Mouse (Mus musculus): ENCODE measurements around the gene Trim47. TPM values are rescaled to one million over a fixed set of nuclear protein-coding genes. Genes with fewer than 3 reads are reported as not detected.
A peak's percentile ranks its signal among the peaks of the same experiment; 100 is the strongest.

The Trim47 gene
- polyA plus RNA-seq, 1 experiment from 2014 or later, result 4.7 TPM

DNA sequence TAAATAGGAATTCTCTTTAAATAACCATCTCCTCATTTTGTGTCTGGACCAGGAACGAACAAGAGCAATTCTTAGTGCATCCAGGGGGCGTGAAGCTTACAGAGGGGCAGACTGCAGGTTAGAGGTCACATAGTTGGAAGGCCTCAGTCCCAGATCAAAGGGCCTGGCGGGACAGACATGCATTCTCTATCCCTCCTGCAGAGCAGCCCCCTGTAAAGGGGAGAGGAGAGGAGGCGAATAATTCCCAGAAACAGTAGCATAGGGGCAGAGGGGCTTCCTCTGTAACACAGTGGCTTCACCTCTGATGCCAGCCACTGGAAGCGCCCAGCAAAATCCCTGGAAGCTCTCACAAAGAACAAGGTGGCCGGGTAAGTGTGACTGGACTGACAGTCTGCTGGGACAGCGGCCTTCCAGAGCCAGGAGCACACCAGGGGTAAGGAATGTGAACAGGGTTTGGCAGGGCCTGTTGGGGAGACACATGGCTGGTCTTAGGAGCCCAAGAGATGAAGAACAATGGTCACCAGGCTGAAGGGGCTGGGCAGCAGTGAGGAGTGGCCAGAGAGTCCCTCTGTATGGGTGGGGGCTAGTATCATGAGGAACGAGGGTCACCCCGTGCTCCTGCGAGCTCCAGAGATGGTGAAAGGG lies 48.2 kb downstream of the Trim47 start:
- peak overlapping the region; percentile 55; the same call in 1 of the 2 replicates for H3K4me2 ChIP-seq (replicated peaks)
- WGBS, result 14% methylated on average over 10 of the region's 10 CpGs
- H3K4me1 ChIP-seq, result peaks cover 16% of the 10 kb centered on the region
- peak overlapping the region; percentile 61 for H3K27ac ChIP-seq (replicated peaks)
- ATAC-seq (ENCODE audit: low FRiP score, low read depth), result no peak
- no peak overlapping the region for H3K4me3 ChIP-seq
- no peaks in the 10 kb centered on the region for H3K9me3 ChIP-seq
- no peaks in the 10 kb centered on the region for H3K27me3 ChIP-seq
- peaks cover 49% of the 10 kb centered on the region for H3K36me3 ChIP-seq
- 0 out of 2 replicates have a peak overlapping the region, but pooled peaks have one; percentile 37 for H3K9ac ChIP-seq (replicated peaks)

DNA sequence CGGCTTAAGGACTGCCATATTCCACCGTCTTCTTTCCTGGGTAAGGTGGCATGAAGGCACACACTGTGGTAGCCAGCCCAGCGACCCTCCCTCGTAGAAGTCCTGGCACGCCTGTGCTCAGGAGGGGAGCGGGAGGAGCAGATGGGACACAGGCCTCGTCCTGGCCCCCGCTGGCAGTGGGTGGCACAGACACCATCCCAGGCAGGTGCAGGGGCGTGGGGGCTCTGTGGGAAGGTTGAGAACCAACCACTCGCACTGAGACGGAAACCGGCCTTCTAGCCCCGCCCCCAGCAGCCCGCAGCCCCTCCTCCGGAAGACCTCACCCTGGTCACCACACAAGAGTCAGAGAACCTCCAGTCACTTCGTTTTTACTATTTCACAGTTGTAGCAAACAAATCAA lies 48.8 kb downstream of the Trim47 start:
- H3K36me3 ChIP-seq, result peaks cover 43% of the 10 kb centered on the region
- no peaks in the 10 kb centered on the region for H3K9me3 ChIP-seq
- peak overlapping the region; percentile 43 for H3K27ac ChIP-seq (replicated peaks)
- WGBS, result 10% methylated on average over 16 of the region's 16 CpGs
- peak overlapping the region; percentile 55 for H3K4me2 ChIP-seq (replicated peaks)
- H3K9ac ChIP-seq (replicated peaks), result peak overlapping the region; percentile 37; the same call in 1 of the 2 replicates
- ATAC-seq (ENCODE audit: low FRiP score, low read depth), result 0 out of 2 replicates have a peak, but pooled peaks have one; percentile 50
- H3K4me1 ChIP-seq, result peaks cover 16% of the 10 kb centered on the region
- no peaks in the 10 kb centered on the region for H3K27me3 ChIP-seq
- H3K4me3 ChIP-seq, result peak overlapping the region; percentile 32

DNA sequence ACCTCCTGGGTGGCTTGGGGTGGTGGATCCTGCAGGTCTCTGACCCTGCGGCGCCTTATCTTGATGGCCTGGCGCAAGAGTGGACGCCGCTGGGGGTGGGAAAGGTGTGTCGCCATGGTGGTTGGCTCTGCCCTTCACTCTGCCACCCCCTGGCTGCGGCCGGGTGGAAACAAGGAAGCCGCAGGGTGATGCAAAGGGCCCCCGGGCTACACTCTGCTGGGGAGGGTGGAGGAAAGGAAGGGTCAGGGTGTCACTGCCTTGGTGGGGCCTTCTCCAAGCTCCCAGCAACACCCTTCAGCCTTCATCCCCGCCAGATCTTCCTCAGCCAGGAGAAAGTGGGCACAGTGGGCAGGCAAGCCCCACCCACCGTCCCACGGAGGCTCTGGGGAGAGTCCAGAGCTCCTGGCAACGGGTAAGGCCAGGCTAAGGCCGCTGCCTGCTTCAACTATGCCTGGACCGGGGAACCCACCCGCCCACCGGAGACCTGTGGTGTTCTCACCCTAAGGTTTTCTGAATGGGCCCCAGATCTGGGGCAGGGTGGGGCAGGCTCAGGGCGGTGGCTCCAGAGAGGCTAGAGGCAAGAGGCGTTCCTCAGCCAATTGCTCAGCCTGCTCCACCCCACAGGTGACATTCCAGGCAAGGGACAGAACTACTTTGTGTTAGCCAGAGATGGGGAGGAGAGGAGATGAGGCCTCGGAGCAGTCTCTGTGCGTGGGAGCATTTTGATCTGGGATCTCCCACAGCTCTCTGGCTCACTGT lies 49.4 kb downstream of the Trim47 start, which contains the start of gene Unc13d:
Gene Unc13d (minus strand): TSS at position 516 of the 759 bp plus-strand sequence.
- Histone ChIP-seq H3K36me3 (peaks cover 39% of the 10 kb centered on the region), H3K27me3 (no peaks in the 10 kb centered on the region), H3K27ac (replicated peaks) (peak within 1 kb of the TSS; percentile 61), H3K4me1 (peaks cover 16% of the 10 kb centered on the region), H3K9me3 (no peaks in the 10 kb centered on the region), H3K4me3 (peak within 1 kb of the TSS; percentile 32), H3K9ac (replicated peaks) (peak within 1 kb of the TSS; percentile 37; the same call in 1 of the 2 replicates), H3K4me2 (replicated peaks) (peak within 1 kb of the TSS; percentile 55)
- 72% methylated on average over 22 of the region's 22 CpGs for WGBS
- ATAC-seq (ENCODE audit: low FRiP score, low read depth), result no peak

GRCm38 (mm10) chr11:116076836-116077235 lies 50.2 kb downstream of the Trim47 start:
- Histone ChIP-seq H3K4me1 (peaks cover 16% of the 10 kb centered on the region), H3K4me3 (no peak overlapping the region)

DNA sequence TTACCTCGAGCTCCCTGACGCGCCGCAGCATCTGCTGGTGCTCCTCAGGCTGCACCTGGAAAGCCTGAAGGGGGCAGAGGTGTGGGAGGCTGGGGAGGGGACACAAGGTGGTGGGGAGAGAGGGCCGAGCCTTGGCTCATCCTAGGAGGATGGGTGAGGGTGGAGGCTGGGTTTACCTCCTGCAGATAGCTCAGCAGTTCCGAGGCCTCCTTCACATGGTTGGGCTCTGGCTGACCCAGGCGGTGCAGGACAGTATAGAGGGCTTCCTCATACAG lies 50.8 kb downstream of the Trim47 start:
- ATAC-seq (ENCODE audit: low FRiP score, low read depth), result no peak
- H3K9me3 ChIP-seq, result no peaks in the 10 kb centered on the region
- WGBS, result 62% methylated on average over 7 of the region's 7 CpGs
- no peak overlapping the region for H3K4me2 ChIP-seq (replicated peaks)
- no peak overlapping the region for H3K9ac ChIP-seq (replicated peaks)
- H3K27ac ChIP-seq (replicated peaks), result no peak overlapping the region
- no peak overlapping the region for H3K4me3 ChIP-seq
- H3K4me1 ChIP-seq, result peaks cover 16% of the 10 kb centered on the region
- H3K27me3 ChIP-seq, result no peaks in the 10 kb centered on the region
- peaks cover 25% of the 10 kb centered on the region for H3K36me3 ChIP-seq

More at GRCm38 (mm10) chr11:116076836-116077235, 50.2 kb downstream of the Trim47 start:
- no peak overlapping the region for H3K4me2 ChIP-seq (replicated peaks)
- H3K9ac ChIP-seq (replicated peaks), result no peak overlapping the region
- H3K36me3 ChIP-seq, result peaks cover 32% of the 10 kb centered on the region
- no peak overlapping the region for H3K27ac ChIP-seq (replicated peaks)
- ATAC-seq (ENCODE audit: low FRiP score, low read depth), result no peak
- 87% methylated on average over 7 of the region's 7 CpGs for WGBS
- H3K9me3 ChIP-seq, result no peaks in the 10 kb centered on the region
- H3K27me3 ChIP-seq, result no peaks in the 10 kb centered on the region

DNA sequence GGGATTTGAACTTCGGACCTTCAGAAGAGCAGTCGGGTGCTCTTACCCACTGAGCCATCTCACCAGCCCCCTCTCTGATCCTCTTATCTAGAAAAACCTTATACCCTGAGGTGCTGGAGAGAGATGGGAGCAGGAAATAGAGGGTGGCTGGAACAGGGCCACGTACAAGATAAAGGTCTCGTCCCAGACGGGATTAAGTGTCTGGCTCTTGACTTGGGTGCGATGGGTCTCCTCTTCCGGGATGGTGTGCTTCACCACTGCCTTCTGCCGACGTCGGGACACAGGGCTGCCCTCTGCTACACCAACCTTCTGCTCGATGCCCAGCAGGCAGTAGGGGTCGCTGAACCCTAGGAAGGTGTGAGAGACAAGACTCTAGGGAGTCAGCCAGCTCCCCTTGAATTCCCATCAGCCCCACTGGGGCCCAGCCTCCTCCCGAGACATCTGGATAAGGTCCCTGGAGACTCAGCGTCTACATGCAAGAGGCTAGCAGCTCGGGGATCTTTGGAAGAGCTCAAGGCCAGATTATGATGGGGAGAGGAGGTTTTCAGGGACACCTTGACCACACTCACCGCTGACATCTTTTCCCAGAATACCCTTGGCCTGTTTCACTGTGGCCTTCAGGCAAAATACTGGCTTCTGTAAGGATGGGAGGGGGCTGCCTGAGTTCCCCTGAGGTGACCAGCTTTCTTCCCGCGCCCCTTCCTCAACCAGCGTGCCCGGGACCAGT lies 51.3 kb downstream of the Trim47 start:
- Histone ChIP-seq H3K9ac (replicated peaks) (no peak overlapping the region), H3K36me3 (peaks cover 20% of the 10 kb centered on the region), H3K4me2 (replicated peaks) (no peak overlapping the region), H3K9me3 (no peaks in the 10 kb centered on the region), H3K27ac (replicated peaks) (no peak overlapping the region), H3K27me3 (no peaks in the 10 kb centered on the region), H3K4me1 (peaks cover 16% of the 10 kb centered on the region), H3K4me3 (no peak overlapping the region)
- ATAC-seq (ENCODE audit: low FRiP score, low read depth), result no peak
- WGBS, result 62% methylated on average over 20 of the region's 20 CpGs

DNA sequence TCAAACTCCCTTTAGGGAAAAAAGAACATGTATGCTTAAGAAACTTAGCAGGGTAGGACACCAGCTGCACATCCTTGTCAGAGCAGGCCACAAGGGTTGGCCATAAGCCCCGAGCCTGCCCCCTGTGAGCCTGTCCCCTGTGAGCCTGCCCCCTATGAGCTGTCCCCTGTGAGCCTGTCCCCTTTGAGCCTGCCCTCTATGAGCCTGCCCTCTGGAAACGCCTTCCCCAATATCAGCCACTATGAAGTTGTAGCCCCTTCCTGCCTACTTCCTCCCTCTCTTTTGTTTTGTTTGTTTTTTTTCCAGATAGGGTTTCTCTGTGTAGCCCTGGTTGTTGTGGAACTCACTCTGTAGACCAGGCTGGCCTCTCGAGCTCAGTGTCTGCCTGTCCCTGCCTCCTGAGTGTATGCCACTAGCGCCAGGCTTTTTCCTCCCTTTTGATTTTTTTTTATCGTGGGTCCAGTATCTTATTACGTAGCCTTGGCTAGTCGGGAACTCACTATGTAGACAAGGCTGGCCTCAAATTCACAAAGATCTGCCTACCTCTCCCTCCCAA lies 52.5 kb downstream of the Trim47 start:
- Histone ChIP-seq H3K4me3 (no peak overlapping the region), H3K36me3 (peaks cover 8% of the 10 kb centered on the region), H3K9ac (replicated peaks) (no peak overlapping the region), H3K27me3 (no peaks in the 10 kb centered on the region; the same call in 1 of the 2 replicates), H3K4me2 (replicated peaks) (no peak overlapping the region), H3K9me3 (no peaks in the 10 kb centered on the region), H3K4me1 (peaks cover 16% of the 10 kb centered on the region), H3K27ac (replicated peaks) (no peak overlapping the region)
- ATAC-seq (ENCODE audit: low FRiP score, low read depth), result no peak
- 71% methylated on average over 7 of the region's 7 CpGs for WGBS

DNA sequence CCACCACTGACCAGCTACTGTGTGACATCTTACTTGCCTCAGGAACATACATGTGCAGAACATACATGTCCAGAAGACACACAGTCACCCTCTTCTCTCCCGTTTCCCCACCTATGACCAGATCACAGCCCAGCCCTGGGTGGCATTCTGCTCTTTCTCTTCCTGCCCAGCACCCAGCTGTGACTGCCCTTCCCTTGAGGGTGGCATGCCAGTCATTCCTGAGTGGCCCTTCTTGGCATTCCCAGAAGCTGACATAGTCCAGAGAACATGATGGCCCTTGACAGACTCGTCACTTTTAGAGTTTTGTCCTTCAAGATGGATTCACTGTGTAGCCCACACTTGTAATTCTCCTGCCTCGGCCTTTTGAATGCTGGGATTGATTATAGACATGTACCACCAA lies 54.4 kb downstream of the Trim47 start:
- 83% methylated on average over 3 of the region's 3 CpGs for WGBS
- no peak overlapping the region for H3K4me3 ChIP-seq

DNA sequence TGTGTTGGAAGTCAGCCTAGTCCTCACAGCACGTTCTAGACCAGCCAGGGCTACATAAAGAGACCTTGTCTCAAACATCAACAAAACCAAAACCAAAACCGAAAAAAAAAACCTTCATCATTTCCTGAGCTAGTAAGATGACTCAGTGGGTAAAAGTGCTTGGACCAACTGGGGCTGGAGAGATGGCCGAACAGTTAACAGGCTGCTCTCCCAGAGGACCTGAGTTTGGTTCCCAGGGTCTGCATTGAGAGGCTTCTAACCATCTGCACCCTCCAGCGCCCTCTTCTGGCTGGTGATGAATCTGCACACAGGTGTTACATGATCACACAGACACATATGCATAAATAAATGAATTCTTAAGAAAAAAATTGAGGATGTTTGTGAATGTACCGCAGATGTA lies 55.5 kb downstream of the Trim47 start:
- 66% methylated on average over 5 of the region's 5 CpGs for WGBS
- Histone ChIP-seq H3K36me3 (no peaks in the 10 kb centered on the region), H3K4me3 (no peak overlapping the region), H3K4me2 (replicated peaks) (no peak overlapping the region), H3K27me3 (no peaks in the 10 kb centered on the region; the same call in 1 of the 2 replicates), H3K9me3 (no peaks in the 10 kb centered on the region), H3K27ac (replicated peaks) (no peak overlapping the region), H3K4me1 (no peaks in the 10 kb centered on the region), H3K9ac (replicated peaks) (no peak overlapping the region)
- no peak for ATAC-seq (ENCODE audit: low FRiP score, low read depth)

More for the DNA sequence above, 54.4 kb downstream of the Trim47 start:
- Histone ChIP-seq H3K9ac (replicated peaks) (no peak overlapping the region), H3K27ac (replicated peaks) (no peak overlapping the region), H3K9me3 (no peaks in the 10 kb centered on the region), H3K36me3 (no peaks in the 10 kb centered on the region), H3K27me3 (no peaks in the 10 kb centered on the region; the same call in 1 of the 2 replicates), H3K4me2 (replicated peaks) (no peak overlapping the region), H3K4me1 (peaks cover under 1% of the 10 kb centered on the region; the same call in 1 of the 2 replicates)
- ATAC-seq (ENCODE audit: low FRiP score, low read depth), result no peak

- H3K9ac ChIP-seq (replicated peaks), result no peak overlapping the region
- no peaks in the 10 kb centered on the region; the same call in 1 of the 2 replicates for H3K4me1 ChIP-seq
- WGBS, result 86% methylated on average over 12 of the region's 12 CpGs
- ATAC-seq (ENCODE audit: low FRiP score, low read depth), result no peak
- H3K9me3 ChIP-seq, result no peaks in the 10 kb centered on the region
- H3K4me3 ChIP-seq, result no peak overlapping the region
- peaks cover 16% of the 10 kb centered on the region for H3K36me3 ChIP-seq
- H3K27me3 ChIP-seq, result no peaks in the 10 kb centered on the region; the same call in 1 of the 2 replicates
- no peak overlapping the region for H3K27ac ChIP-seq (replicated peaks)
- no peak overlapping the region for H3K4me2 ChIP-seq (replicated peaks)
Measured at GRCm38 (mm10) chr11:116065345-116065744, 61.7 kb downstream of the Trim47 start.

- Histone ChIP-seq H3K36me3 (peaks cover 26% of the 10 kb centered on the region), H3K4me2 (replicated peaks) (no peak overlapping the region), H3K9me3 (no peaks in the 10 kb centered on the region), H3K27me3 (no peaks in the 10 kb centered on the region), H3K4me3 (no peak overlapping the region), H3K9ac (replicated peaks) (no peak overlapping the region), H3K27ac (replicated peaks) (no peak overlapping the region), H3K4me1 (no peaks in the 10 kb centered on the region; the same call in 1 of the 2 replicates)
- ATAC-seq (ENCODE audit: low FRiP score, low read depth), result no peak
- 66% methylated on average over 23 of the region's 23 CpGs for WGBS
Measured at GRCm38 (mm10) chr11:116064187-116064867, 62.7 kb downstream of the Trim47 start.
